Mouse (Mus musculus) urinary bladder, postnatal 0 days (tissue): Measurements from ENCODE around the gene Cidec. TPM values are rescaled to one million over a fixed set of nuclear protein-coding genes. Genes with fewer than 3 reads are reported as not detected.

ENCODE experiments used
- microRNA-seq: library from miRNA; unstranded; fragments of <30 nt; microRNA quantifications from one replicate; pipeline ENCODE4, GENCODE M21; 2016
- polyA plus RNA-seq: library from polyadenylated mRNA; unstranded; fragments of >200 nt; fragmentation: Nextera tagmentation; extraction: Ambion mirVana; gene quantifications from 2 replicates; pipeline ENCODE4 v1.2.1, GENCODE M21; 2015

Cidec gene
- polyA plus RNA-seq: not detected in 2 replicates

DNA sequence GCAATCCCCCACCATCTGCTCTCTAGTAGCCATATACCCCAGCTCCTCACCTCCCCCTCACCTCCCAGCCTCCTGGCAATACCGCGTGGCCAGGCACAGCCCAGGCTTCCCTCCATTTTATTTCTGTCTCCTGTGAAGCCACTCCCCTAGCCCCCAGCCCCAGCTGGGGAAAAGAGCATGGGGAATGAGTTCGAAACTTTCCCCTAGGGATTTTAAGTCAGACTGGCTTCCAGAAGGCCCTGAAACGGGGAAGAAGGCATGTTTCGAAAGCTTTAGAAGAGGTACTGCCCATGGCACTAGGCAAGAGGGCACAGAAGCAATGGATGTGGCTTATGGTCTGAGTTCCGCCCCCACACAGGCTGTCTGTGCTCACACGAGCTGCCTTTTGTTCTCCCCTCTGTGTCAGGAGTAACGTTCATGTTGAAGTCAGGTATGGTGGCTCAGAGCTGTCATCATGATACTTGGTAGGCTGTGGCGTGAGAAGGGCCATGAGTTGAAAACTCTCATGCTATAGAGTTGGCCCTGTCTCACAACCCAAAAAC, at the start of gene Cidec:
Gene Cidec (minus strand): TSS at position 97 of the 542 bp plus-strand sequence.

DNA sequence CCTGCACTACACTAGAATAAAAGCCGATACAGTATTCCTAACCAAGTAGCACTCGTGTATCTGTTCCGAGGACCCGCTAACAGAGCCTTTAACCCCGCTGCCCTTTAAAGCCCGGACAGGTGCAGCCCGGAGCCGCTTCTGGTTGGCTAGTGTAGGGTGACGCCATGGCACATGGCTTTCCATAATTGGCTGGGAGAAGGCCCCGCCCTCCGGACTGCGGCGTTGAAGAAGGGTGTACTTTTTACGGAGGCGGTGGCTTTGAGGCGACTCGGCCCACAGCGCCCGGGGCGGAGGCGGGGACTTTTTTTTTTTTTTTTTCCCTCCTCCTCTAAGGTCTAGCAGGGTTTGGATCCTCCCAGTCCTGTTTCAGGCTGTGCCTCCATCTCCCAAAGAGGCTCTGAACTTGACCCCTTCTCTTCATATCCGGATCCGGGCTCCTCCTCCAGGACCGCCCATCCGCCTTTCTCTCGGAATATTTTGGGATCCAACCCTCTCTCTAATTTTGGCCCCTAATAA, 47.6 kb upstream of the Cidec start, which contains the start of gene Creld1:
Gene Creld1 (plus strand): TSS at position 198 of the 516 bp plus-strand sequence.

DNA sequence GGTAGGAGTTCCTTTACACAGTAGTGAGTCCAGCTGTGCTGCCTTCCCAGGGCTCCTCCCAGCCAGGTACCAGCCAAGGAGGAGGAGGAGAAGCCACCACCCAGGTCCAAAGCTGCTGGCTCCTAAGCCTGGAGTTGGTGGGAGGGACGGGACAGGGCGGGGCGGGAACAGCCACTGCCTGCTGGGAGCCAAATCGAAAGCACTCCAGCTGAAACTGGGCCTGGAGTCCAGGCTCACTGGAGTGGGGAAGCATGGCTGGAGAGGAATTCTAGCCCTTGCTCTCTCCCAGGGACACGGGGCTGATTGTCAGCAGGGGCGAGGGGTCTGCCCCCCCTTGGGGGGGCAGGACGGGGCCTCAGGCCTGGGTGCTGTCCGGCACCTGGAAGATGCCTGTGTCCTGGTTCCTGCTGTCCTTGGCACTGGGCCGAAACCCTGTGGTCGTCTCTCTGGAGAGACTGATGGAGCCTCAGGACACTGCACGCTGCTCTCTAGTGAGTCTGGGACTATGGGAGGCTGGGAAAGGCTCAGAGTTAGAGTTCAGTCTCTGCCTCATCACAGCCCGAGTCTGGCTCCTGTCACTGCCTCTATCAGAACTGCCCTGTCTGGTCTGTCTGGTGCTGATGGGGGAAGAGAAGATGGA, 35.9 kb upstream of the Cidec start, which contains the start of gene Il17rc:
Gene Il17rc (plus strand): TSS at position 131 of the 640 bp plus-strand sequence.

GRCm38 (mm10) chr6:113457952-113458534, 22.5 kb upstream of the Cidec start, which contains the start of gene Il17re:
Il17re (plus strand) TSS chr6:113458484.

GRCm38 (mm10) chr6:113442442-113443090, 7.0 kb upstream of the Cidec start, which contains the start of gene Jagn1:
Jagn1 (plus strand) TSS chr6:113442569.

DNA sequence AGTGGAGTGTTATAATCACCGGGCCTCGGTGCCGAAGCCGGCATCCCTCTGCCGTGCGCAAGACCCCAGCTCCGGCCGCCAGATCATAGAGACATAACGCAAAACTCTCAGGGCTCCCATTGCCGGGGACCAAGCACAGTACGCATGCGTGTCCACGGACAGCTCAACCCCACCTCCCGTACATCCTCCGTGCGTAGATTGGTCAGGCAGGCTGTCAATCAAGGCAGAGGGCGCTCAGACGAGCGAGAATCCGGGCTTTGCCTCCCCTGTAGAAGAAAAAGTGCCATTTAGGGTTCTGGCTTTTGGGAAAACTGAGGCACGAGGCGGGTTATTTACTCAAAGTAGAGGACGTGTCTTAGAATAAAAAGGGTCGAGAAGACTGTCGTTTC, 16.4 kb downstream of the Cidec start, which contains the start of gene Rpusd3:
Gene Rpusd3 (minus strand): TSS at position 142 of the 389 bp plus-strand sequence.

DNA sequence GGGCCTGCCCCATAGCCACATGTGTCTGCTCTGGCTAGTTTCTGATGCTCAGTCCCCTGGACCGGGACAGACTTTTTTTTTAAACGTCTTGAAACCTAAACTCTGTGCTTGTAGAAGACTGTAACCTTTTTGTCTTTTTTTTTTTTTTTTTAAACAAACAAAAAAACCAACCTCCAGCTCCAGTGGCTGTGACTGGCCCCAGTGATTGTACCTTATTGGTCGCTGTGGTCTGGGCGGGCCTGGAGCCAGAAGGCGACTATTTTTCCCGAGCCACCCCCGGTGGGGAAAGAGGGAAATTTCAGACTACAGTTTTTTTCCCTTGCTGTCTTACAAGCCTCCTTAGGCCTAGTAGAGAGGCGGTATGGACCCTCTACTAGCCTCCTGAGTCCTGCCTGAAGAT, 46.6 kb downstream of the Cidec start, which contains the start of gene Ttll3:
Gene Ttll3 (plus strand): TSS at position 301 of the 400 bp plus-strand sequence.

DNA sequence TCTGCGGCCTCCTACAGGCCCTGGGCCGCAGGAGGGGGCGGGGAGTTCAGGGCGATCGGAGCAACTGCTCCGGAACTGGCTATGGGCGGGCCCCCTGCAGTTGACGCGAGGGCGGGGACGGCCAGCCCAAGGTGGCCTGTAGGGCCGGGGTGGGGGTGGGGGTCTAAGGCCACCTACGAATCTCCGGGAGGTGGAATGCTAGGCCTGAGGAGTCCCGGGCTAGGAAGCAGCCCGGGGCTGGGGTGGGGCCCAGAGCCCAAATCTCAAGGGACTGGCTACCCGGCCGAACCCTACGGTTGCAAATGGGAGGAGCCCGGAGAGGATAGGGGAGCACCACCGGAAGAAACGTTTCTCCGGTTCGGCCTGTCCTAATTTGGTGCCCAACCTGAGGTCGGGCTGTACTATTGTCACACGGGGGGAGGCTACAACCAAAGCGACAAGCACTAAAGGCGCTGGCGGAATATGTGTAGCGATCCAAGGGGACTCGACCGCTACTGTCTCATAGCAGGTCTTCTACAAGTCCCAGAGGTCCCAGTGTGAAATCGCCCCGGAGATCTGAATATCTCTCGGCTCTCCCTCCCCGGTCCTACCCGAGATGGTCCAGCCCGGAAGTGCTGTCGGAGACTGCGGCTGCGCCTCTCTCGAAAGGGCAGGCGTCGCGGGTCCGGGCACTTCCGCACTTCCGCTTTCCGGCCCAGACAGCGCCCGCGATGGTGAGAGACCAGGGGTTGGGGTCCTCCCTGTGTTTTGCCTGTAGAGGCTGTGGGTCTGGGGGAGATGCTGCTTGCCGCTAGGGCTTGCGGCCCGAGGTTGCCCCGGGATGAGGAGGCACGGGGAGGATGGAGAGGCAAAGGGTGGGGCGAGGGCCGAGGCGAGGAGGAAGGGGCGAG, 57.8 kb downstream of the Cidec start, which contains the start of the genes Tada3 and Arpc4:
Gene Tada3 (minus strand): TSS at position 388 of the 890 bp plus-strand sequence.
Gene Arpc4 (plus strand): TSS at position 620 of the 890 bp plus-strand sequence.

Small RNA genes within 50 kb of the gene (microRNA-seq; reads per million reads assigned to microRNA genes)
- gene Gm24387: not detected

Other genes with a start within 250 kb of the Cidec start
- 0.42 and 0.46 TPM in 2 replicates for gene Lhfpl4, start 240.4 kb downstream of the Cidec start, polyA plus RNA-seq
- 40.7 and 42.7 TPM in 2 replicates for gene Mtmr14, start 197.9 kb downstream of the Cidec start, polyA plus RNA-seq
- gene Cpne9, start 153.5 kb downstream of the Cidec start, polyA plus RNA-seq: not detected in 2 replicates
- 7.1 and 7.6 TPM in 2 replicates for gene Brpf1, start 128.6 kb downstream of the Cidec start, polyA plus RNA-seq
- gene Ogg1, start 108.8 kb downstream of the Cidec start, polyA plus RNA-seq: 6.3 and 9.3 TPM in 2 replicates
- gene Camk1, start 91.8 kb downstream of the Cidec start, polyA plus RNA-seq: 89.5 and 100.0 TPM in 2 replicates
- gene Tada3, start 57.9 kb downstream of the Cidec start, polyA plus RNA-seq: 38.4 and 39.1 TPM in 2 replicates
- 327 and 354 TPM in 2 replicates for gene Arpc4, start 57.6 kb downstream of the Cidec start, polyA plus RNA-seq
- 1.0 and 1.2 TPM in 2 replicates for gene Ttll3, start 46.5 kb downstream of the Cidec start, polyA plus RNA-seq
- 11.4 and 16.5 TPM in 2 replicates for gene Rpusd3, start 16.4 kb downstream of the Cidec start, polyA plus RNA-seq
- gene Jagn1, start 6.8 kb upstream of the Cidec start, polyA plus RNA-seq: 79.2 and 82.8 TPM in 2 replicates
- 54.7 and 60.4 TPM in 2 replicates for gene Il17re, start 22.7 kb upstream of the Cidec start, polyA plus RNA-seq
- gene Il17rc, start 35.7 kb upstream of the Cidec start, polyA plus RNA-seq: 28.2 and 32.1 TPM in 2 replicates
- gene Creld1, start 47.5 kb upstream of the Cidec start, polyA plus RNA-seq: 33.3 and 33.8 TPM in 2 replicates
- 0.72 and 0.77 TPM in 2 replicates for gene Prrt3, start 66.2 kb upstream of the Cidec start, polyA plus RNA-seq
- 91.2 and 104 TPM in 2 replicates for gene Emc3, start 95.9 kb upstream of the Cidec start, polyA plus RNA-seq
- 2.5 and 3.2 TPM in 2 replicates for gene Fancd2, start 95.9 kb upstream of the Cidec start, polyA plus RNA-seq
- gene Fancd2os, start 165.0 kb upstream of the Cidec start, polyA plus RNA-seq: not detected in 2 replicates
- gene Brk1, start 169.0 kb upstream of the Cidec start, polyA plus RNA-seq: 189 and 195 TPM in 2 replicates
- gene Vhl, start 188.2 kb upstream of the Cidec start, polyA plus RNA-seq: 24.3 and 25.1 TPM in 2 replicates
- gene Irak2, start 202.7 kb upstream of the Cidec start, polyA plus RNA-seq: 24.0 and 24.1 TPM in 2 replicates